Comparison of ENCODE assay signal across 11 mouse cellular contexts in the genomic region with DNA sequence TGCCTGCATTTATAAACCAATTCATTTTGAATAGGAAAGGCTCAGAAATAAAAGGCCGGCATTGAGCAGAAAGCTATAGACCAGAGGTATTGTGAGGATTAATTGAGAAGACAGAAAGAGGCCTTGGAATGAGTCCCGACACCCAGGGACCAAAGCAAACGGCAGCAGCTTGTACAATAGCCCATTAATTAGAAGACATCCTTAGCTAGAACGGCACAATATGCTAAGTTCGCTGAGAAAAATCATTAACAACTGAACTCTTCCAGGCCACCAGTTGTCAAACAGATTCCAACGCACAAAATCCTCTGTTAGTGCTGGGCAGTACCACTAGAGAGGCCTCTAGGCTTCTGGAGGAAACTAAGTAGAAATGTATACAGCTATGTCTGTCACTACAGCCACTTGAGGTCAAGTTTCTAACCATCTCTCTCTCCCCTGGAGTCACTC.
A peak's percentile ranks its signal among the peaks of the same experiment; 100 is the strongest.
DNase-seq lines count a peak whose midpoint lies in the region; ATAC-seq lines count a peak whose summit lies in the region.
"Had no signal": no experiment of that assay in that cellular context is flagged by ENCODE, and none has a peak within 500 bp of the region (broad histone marks: within the 10 kb centered on the region; RNA-seq: fewer than 3 reads in every experiment).

No protein-coding gene starts in this region.

- peak; percentile 88 for ATAC-seq in forebrain, embryonic 11.5 days (replicated peaks; ENCODE audit: low FRiP score)
- ATAC-seq in hindbrain, embryonic 16.5 days = peak; percentile 70
- ATAC-seq in neural tube, embryonic 12.5 days (ENCODE audit: low FRiP score, low read depth) = peak; percentile 61
- ATAC-seq: inflammation-experienced regulatory T-cells, adult 6 months had no signal

- H3K4me2 ChIP-seq in forebrain, embryonic 11.5 days (ENCODE audit: low read depth, low read length, severe bottlenecking) = peak overlapping the region; percentile 31; the same call in 1 of the 2 replicates
- H3K4me2 ChIP-seq in hindbrain, embryonic 16.5 days (ENCODE audit: low read length) = peak overlapping the region; percentile 20; the same call in 1 of the 2 replicates
- H3K4me2 ChIP-seq in neural tube, embryonic 12.5 days (replicated peaks) = peak overlapping the region; percentile 26; the same call in 1 of the 2 replicates

- H3K27ac ChIP-seq in forebrain, embryonic 11.5 days (ENCODE audit: low read depth, low read length) = no peak overlapping the region
- H3K27ac ChIP-seq in hindbrain, embryonic 16.5 days (ENCODE audit: low read depth, low read length) = no peak overlapping the region
- no peak overlapping the region for H3K27ac ChIP-seq in neural tube, embryonic 12.5 days
- H3K27ac ChIP-seq: heart, adult 2 months had no signal

- no peaks in the 10 kb centered on the region for H3K36me3 ChIP-seq in forebrain, embryonic 11.5 days (ENCODE audit: control insufficient read depth, insufficient read depth, low read length)
- H3K36me3 ChIP-seq in hindbrain, embryonic 16.5 days (ENCODE audit: control insufficient read depth, insufficient read depth, low read length) = no peaks in the 10 kb centered on the region
- no peaks in the 10 kb centered on the region for H3K36me3 ChIP-seq in neural tube, embryonic 12.5 days

- H3K27me3 ChIP-seq in forebrain, embryonic 11.5 days (ENCODE audit: control insufficient read depth, insufficient read depth, low read length) = peaks cover 49% of the 10 kb centered on the region
- no peaks in the 10 kb centered on the region for H3K27me3 ChIP-seq in hindbrain, embryonic 16.5 days (replicated peaks; ENCODE audit: control insufficient read depth, insufficient read depth, low read length)
- H3K27me3 ChIP-seq in neural tube, embryonic 12.5 days (replicated peaks) = peaks cover 4% of the 10 kb centered on the region; the same call in 1 of the 2 replicates

- H3K9ac ChIP-seq in forebrain, embryonic 11.5 days (ENCODE audit: low read length) = no peak overlapping the region
- H3K9ac ChIP-seq in hindbrain, embryonic 16.5 days (ENCODE audit: low read depth, low read length) = no peak overlapping the region
- H3K9ac ChIP-seq in neural tube, embryonic 12.5 days = no peak overlapping the region

- 14% methylated on average over 6 of the region's 6 CpGs for WGBS in forebrain, embryonic 11.5 days
- 16% methylated on average over 6 of the region's 6 CpGs for WGBS in hindbrain, embryonic 16.5 days
- WGBS in neural tube, embryonic 12.5 days = 18% methylated on average over 6 of the region's 6 CpGs

- H3K4me3 ChIP-seq in forebrain, embryonic 11.5 days (ENCODE audit: low read depth, low read length) = no peak overlapping the region
- no peak overlapping the region for H3K4me3 ChIP-seq in hindbrain, embryonic 16.5 days (ENCODE audit: low read length)
- H3K4me3 ChIP-seq in neural tube, embryonic 12.5 days = no peak overlapping the region
- H3K4me3 ChIP-seq: heart, adult 2 months had no signal

- peak; percentile 55 for DNase-seq in heart, adult 11 months
- no peak for DNase-seq in heart, adult 18-20 months
- no peak for DNase-seq in forebrain, embryonic 11.5 days (ENCODE audit: low spot score)
- DNase-seq in kidney, adult 18-20 months = no peak
- no peak for DNase-seq in left cerebral cortex, postnatal 14 days (ENCODE audit: low spot score in 2 of 2)
- no peak for DNase-seq in cerebellum, postnatal 4 days (ENCODE audit: low spot score in 2 of 2)
- DNase-seq: heart, adult 2 months; thymus, postnatal 25 days had no signal

- intact Hi-C loops in left cerebral cortex, postnatal 14 days (cut with DNase I) = no loop called here

- no peaks in the 10 kb centered on the region for H3K9me3 ChIP-seq in forebrain, embryonic 11.5 days (ENCODE audit: control insufficient read depth, low read length)
- no peaks in the 10 kb centered on the region for H3K9me3 ChIP-seq in hindbrain, embryonic 16.5 days (ENCODE audit: control insufficient read depth, low read length)
- H3K9me3 ChIP-seq in neural tube, embryonic 12.5 days = no peaks in the 10 kb centered on the region

- peaks cover 3% of the 10 kb centered on the region; the same call in 1 of the 2 replicates for H3K4me1 ChIP-seq in forebrain, embryonic 11.5 days (replicated peaks; ENCODE audit: control insufficient read depth, insufficient read depth, low read length)
- H3K4me1 ChIP-seq in hindbrain, embryonic 16.5 days (ENCODE audit: control insufficient read depth, insufficient read depth, low read depth, low read length) = peaks cover 12% of the 10 kb centered on the region
- H3K4me1 ChIP-seq in neural tube, embryonic 12.5 days = peaks cover 26% of the 10 kb centered on the region
